Mouse (Mus musculus) brain, embryonic 18.5 days (tissue): ENCODE measurements around the gene Susd3.

ENCODE experiments used
- DNase-seq: peaks from one replicate; pipeline ENCODE4 v3.0.0-alpha.2; 2012; ENCODE audit warnings: low read depth, low spot score

The Susd3 gene

GRCm38 (mm10) chr13:49212711-49213500, 35.6 kb downstream of the Susd3 start:
- DNase-seq = no peak

- no peak for DNase-seq
Measured at GRCm38 (mm10) chr13:49209306-49209705, 39.2 kb downstream of the Susd3 start.

- no peak for DNase-seq
Measured at GRCm38 (mm10) chr13:49206341-49206740, 42.2 kb downstream of the Susd3 start.

- DNase-seq = no peak
Measured at GRCm38 (mm10) chr13:49205381-49205998, 43.0 kb downstream of the Susd3 start.

- DNase-seq = no peak
Measured at GRCm38 (mm10) chr13:49202556-49202955, 46.0 kb downstream of the Susd3 start.

- no peak for DNase-seq
Measured at GRCm38 (mm10) chr13:49200688-49201087, 47.8 kb downstream of the Susd3 start.

GRCm38 (mm10) chr13:49199891-49200290, 48.6 kb downstream of the Susd3 start:
- no peak for DNase-seq

GRCm38 (mm10) chr13:49198734-49199133, 49.8 kb downstream of the Susd3 start:
- DNase-seq = no peak

- DNase-seq = no peak
Measured at GRCm38 (mm10) chr13:49196766-49197165, 51.7 kb downstream of the Susd3 start.

- no peak for DNase-seq
Measured at GRCm38 (mm10) chr13:49196211-49196610, 52.3 kb downstream of the Susd3 start.

GRCm38 (mm10) chr13:49195651-49196050, 52.9 kb downstream of the Susd3 start:
- no peak for DNase-seq

GRCm38 (mm10) chr13:49194811-49195210, 53.7 kb downstream of the Susd3 start:
- no peak for DNase-seq

- DNase-seq = no peak
Measured at GRCm38 (mm10) chr13:49193650-49194049, 54.9 kb downstream of the Susd3 start.

- no peak for DNase-seq
Measured at GRCm38 (mm10) chr13:49192156-49192855, 56.2 kb downstream of the Susd3 start.

- DNase-seq = no peak
Measured at GRCm38 (mm10) chr13:49191673-49192035, 56.9 kb downstream of the Susd3 start.

- no peak for DNase-seq
Measured at GRCm38 (mm10) chr13:49190876-49191672, 57.4 kb downstream of the Susd3 start.

GRCm38 (mm10) chr13:49189970-49190870, 58.3 kb downstream of the Susd3 start:
- DNase-seq = no peak

GRCm38 (mm10) chr13:49188966-49189360, 59.5 kb downstream of the Susd3 start:
- no peak for DNase-seq

- no peak for DNase-seq
Measured at GRCm38 (mm10) chr13:49188219-49188965, 60.1 kb downstream of the Susd3 start.
